Mouse (Mus musculus): Measurements from ENCODE around the gene Cldn4. TPM values are rescaled to one million over a fixed set of nuclear protein-coding genes. Genes with fewer than 3 reads are reported as not detected.

Cldn4 gene
- polyA plus RNA-seq, 1 experiment from 2014 or later = 76.6 TPM

DNA sequence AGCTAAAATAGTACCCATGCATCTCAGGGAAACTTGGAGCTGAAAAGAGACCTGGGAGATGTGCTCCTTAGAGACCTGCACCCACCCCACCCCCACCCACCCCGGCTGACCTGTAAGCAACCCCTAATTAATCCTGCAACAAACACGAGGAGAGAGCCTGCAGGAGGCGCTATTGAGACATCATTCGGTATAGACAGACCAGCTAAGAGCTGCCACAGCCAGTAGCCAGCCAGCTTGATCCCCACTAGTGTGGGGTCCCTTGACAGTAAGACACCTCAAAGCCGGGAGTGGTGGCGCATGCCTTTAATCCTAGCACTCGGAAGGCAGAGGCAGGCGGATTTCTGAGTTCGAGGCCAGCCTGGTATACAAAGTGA, 13.8 kb downstream of the Cldn4 start:
- Histone ChIP-seq H3K27ac (ENCODE audit: low read depth, low read length) (peak overlapping the region; percentile 95), H3K9ac (ENCODE audit: low read depth, low read length) (peak overlapping the region; percentile 74; the same call in 1 of the 2 replicates), H3K4me3 (ENCODE audit: low read depth, low read length) (peak overlapping the region; percentile 78), H3K4me2 (replicated peaks; ENCODE audit: low read depth) (peak overlapping the region; percentile 91), H3K27me3 (replicated peaks; ENCODE audit: control insufficient read depth, insufficient read depth, low read length) (no peaks in the 10 kb centered on the region), H3K9me3 (ENCODE audit: control insufficient read depth) (no peaks in the 10 kb centered on the region), H3K36me3 (ENCODE audit: control insufficient read depth, insufficient read depth) (peaks cover 11% of the 10 kb centered on the region; the same call in 1 of the 2 replicates), H3K4me1 (replicated peaks; ENCODE audit: control insufficient read depth, insufficient read depth, low read length) (0 out of 2 replicates have a peak, but pooled peaks cover 3% of the 10 kb centered on the region)
- TF ChIP-seq CTCF (IDR thresholded peaks at IDR 0.05; ENCODE audit: low read depth) = peak; percentile 74
- WGBS = 43% methylated on average over 9 of the region's 9 CpGs
- ATAC-seq = peak; percentile 65

DNA sequence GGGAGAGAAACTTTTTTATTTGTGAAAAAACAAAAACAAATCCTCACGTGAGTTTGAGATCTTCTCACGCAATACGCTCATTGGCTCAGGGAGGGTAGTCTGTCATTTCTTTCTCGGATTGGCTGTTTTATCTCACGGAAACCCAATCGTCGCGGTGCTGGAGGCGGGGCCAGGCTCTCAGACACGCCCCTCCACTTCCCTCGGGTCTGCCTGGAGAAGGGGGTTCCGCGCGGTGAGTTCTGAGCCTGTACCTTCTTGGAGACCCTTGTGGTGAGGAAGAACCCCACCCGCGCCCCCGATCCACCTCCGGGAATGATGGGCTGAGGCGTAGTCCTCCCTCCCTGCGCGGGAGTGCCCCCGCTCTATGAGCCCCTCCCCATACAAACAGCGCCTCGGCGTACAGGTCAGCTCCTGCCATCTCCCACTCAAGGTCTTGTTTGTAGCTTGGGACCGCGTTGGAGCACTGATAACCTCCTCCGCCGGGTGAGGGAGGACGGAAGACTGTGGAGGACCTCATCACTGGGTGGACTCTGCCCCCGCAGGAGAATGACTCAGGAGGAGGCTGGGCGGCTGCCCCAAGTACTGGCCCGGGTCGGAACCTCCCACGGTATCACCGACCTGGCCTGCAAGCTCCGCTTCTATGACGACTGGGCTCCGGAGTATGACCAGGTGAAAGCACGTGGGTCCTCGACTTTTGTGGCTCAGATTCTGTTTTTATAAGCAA, 14.4 kb downstream of the Cldn4 start, which contains the start of gene Mettl27:
Mettl27 (plus strand) TSS at position 190 of the 724 bp plus-strand sequence.
- peak within 1 kb of the TSS; percentile 78 for H3K4me3 ChIP-seq (ENCODE audit: low read depth, low read length)
- 0 out of 2 replicates have a peak, but pooled peaks cover 3% of the 10 kb centered on the region for H3K4me1 ChIP-seq (replicated peaks; ENCODE audit: control insufficient read depth, insufficient read depth, low read length)
- peaks cover 11% of the 10 kb centered on the region; the same call in 1 of the 2 replicates for H3K36me3 ChIP-seq (ENCODE audit: control insufficient read depth, insufficient read depth)
- peak within 1 kb of the TSS; percentile 91 for H3K4me2 ChIP-seq (replicated peaks; ENCODE audit: low read depth)
- WGBS = under 1% methylated on average over 39 of the region's 41 CpGs
- ATAC-seq = peak; percentile 94
- no peak for TF ChIP-seq CTCF (IDR thresholded peaks at IDR 0.05; ENCODE audit: low read depth)
- H3K27ac ChIP-seq (ENCODE audit: low read depth, low read length) = peak within 1 kb of the TSS; percentile 95
- H3K9ac ChIP-seq (ENCODE audit: low read depth, low read length) = peak within 1 kb of the TSS; percentile 74
- H3K9me3 ChIP-seq (ENCODE audit: control insufficient read depth) = no peaks in the 10 kb centered on the region
- no peaks in the 10 kb centered on the region for H3K27me3 ChIP-seq (replicated peaks; ENCODE audit: control insufficient read depth, insufficient read depth, low read length)

DNA sequence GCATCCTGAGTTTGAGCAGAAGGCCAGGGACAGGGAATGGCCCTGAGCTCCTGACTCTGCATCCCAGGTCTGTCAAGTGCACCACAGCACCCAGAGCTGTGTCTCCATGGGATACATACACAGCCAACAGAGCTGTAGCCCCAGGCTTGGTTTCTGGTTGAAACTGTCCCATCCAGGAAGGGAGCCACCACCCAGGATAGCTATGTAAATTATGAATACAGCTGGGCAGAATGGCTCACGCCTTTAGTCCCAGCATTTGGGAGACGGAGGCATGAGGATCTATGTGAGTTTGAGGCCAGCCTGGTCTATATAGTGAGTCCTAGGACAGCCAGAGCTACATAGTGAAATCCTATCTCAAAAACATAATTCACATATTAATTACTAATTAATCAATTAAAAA, 16.7 kb downstream of the Cldn4 start:
- no peak for TF ChIP-seq CTCF (IDR thresholded peaks at IDR 0.05; ENCODE audit: low read depth)
- H3K4me1 ChIP-seq (replicated peaks; ENCODE audit: control insufficient read depth, insufficient read depth, low read length) = 0 out of 2 replicates have a peak, but pooled peaks cover 3% of the 10 kb centered on the region
- 83% methylated on average over 2 of the region's 2 CpGs for WGBS
- no peak overlapping the region for H3K4me2 ChIP-seq (replicated peaks; ENCODE audit: low read depth)
- H3K27me3 ChIP-seq (replicated peaks; ENCODE audit: control insufficient read depth, insufficient read depth, low read length) = no peaks in the 10 kb centered on the region
- no peak overlapping the region for H3K4me3 ChIP-seq (ENCODE audit: low read depth, low read length)
- H3K36me3 ChIP-seq (ENCODE audit: control insufficient read depth, insufficient read depth) = peaks cover 8% of the 10 kb centered on the region; the same call in 1 of the 2 replicates
- no peak overlapping the region for H3K9ac ChIP-seq (ENCODE audit: low read depth, low read length)
- no peak for ATAC-seq
- H3K9me3 ChIP-seq (ENCODE audit: control insufficient read depth) = no peaks in the 10 kb centered on the region
- no peak overlapping the region for H3K27ac ChIP-seq (ENCODE audit: low read depth, low read length)

DNA sequence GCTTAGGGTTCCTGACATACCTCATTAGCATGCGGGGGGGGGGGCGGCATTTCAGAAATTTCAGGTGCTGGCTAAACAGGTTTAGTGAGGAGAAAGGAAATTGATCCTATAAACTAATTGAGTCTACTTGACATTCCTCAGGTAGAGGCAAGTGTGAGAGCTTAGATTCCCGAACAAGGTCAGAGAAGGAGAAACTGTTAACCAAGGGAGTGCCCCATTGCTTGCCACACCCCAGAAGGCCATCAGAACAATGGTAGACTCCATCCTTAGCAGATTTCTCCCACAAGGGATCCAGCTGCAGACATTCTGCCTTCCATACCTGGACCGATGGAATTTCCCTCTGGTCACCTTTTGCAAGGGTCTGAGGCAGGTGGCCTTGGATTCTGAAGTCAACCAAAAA, 20.0 kb downstream of the Cldn4 start:
- no peaks in the 10 kb centered on the region for H3K27me3 ChIP-seq (replicated peaks; ENCODE audit: control insufficient read depth, insufficient read depth, low read length)
- H3K4me3 ChIP-seq (ENCODE audit: low read depth, low read length) = no peak overlapping the region
- TF ChIP-seq CTCF (IDR thresholded peaks at IDR 0.05; ENCODE audit: low read depth) = no peak
- H3K36me3 ChIP-seq (ENCODE audit: control insufficient read depth, insufficient read depth) = no peaks in the 10 kb centered on the region
- no peaks in the 10 kb centered on the region for H3K4me1 ChIP-seq (replicated peaks; ENCODE audit: control insufficient read depth, insufficient read depth, low read length)
- WGBS = 68% methylated on average over 4 of the region's 4 CpGs
- no peak for ATAC-seq
- no peak overlapping the region for H3K9ac ChIP-seq (ENCODE audit: low read depth, low read length)
- H3K9me3 ChIP-seq (ENCODE audit: control insufficient read depth) = no peaks in the 10 kb centered on the region
- H3K27ac ChIP-seq (ENCODE audit: low read depth, low read length) = no peak overlapping the region
- no peak overlapping the region for H3K4me2 ChIP-seq (replicated peaks; ENCODE audit: low read depth)

DNA sequence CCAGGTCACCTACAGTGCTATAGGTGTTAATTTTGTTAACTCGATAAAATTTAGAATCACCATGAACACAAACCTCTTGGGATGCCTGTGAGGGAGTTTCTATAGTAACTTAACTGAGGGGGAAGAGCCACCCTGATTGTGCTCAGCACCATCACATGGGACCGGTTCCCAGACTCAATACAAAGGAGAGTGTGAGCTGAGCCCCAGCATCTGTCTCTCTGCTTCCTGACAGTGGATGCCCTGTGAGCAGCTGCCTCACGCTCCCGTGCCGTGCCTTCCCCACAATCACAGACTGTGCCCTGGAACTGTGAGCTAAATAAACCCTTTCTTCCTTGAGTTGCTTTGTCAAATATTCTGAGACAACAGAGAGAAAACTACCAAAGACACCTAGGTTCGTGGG, 23.6 kb downstream of the Cldn4 start:
- ATAC-seq = no peak
- WGBS = 68% methylated on average over 6 of the region's 6 CpGs
- Histone ChIP-seq H3K27me3 (replicated peaks; ENCODE audit: control insufficient read depth, insufficient read depth, low read length) (no peaks in the 10 kb centered on the region), H3K36me3 (ENCODE audit: control insufficient read depth, insufficient read depth) (no peaks in the 10 kb centered on the region), H3K4me3 (ENCODE audit: low read depth, low read length) (no peak overlapping the region), H3K9me3 (ENCODE audit: control insufficient read depth) (no peaks in the 10 kb centered on the region), H3K9ac (ENCODE audit: low read depth, low read length) (no peak overlapping the region), H3K27ac (ENCODE audit: low read depth, low read length) (no peak overlapping the region), H3K4me2 (replicated peaks; ENCODE audit: low read depth) (no peak overlapping the region), H3K4me1 (replicated peaks; ENCODE audit: control insufficient read depth, insufficient read depth, low read length) (no peaks in the 10 kb centered on the region)
- no peak for TF ChIP-seq CTCF (IDR thresholded peaks at IDR 0.05; ENCODE audit: low read depth)

DNA sequence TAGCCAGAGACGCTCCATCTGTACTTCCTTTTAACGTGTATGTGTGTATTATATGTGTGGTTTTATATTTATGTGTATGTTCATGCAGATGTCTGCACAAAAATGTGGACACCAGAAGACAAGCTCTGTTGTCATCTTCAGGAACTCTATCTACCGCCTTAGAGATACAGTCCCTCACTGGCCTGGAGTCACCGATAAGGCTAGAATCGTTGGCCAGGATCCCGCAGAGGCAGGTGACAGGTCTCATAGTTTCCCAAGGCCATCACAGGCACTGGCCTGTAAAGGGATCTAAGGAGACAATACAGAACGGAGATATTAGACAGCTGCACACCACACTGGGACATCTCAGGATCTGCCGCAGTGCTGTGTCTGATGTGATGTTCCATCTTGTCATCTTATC, 25.6 kb downstream of the Cldn4 start:
- Histone ChIP-seq H3K4me2 (replicated peaks; ENCODE audit: low read depth) (no peak overlapping the region), H3K36me3 (ENCODE audit: control insufficient read depth, insufficient read depth) (no peaks in the 10 kb centered on the region), H3K27me3 (replicated peaks; ENCODE audit: control insufficient read depth, insufficient read depth, low read length) (no peaks in the 10 kb centered on the region), H3K4me3 (ENCODE audit: low read depth, low read length) (no peak overlapping the region), H3K27ac (ENCODE audit: low read depth, low read length) (no peak overlapping the region), H3K9me3 (ENCODE audit: control insufficient read depth) (no peaks in the 10 kb centered on the region), H3K4me1 (replicated peaks; ENCODE audit: control insufficient read depth, insufficient read depth, low read length) (no peaks in the 10 kb centered on the region), H3K9ac (ENCODE audit: low read depth, low read length) (no peak overlapping the region)
- 88% methylated on average over 8 of the region's 8 CpGs for WGBS
- no peak for TF ChIP-seq CTCF (IDR thresholded peaks at IDR 0.05; ENCODE audit: low read depth)
- no peak for ATAC-seq

Data from intestine, postnatal 0 days (tissue).